Mouse (Mus musculus) liver (tissue): ENCODE measurements around the gene Ttc39a.

ENCODE experiments used
- DNase-seq: peaks from one replicate; pipeline ENCODE4 v3.0.0-alpha.2; 2020; ENCODE audit warnings: mixed read lengths

The Ttc39a gene

DNA sequence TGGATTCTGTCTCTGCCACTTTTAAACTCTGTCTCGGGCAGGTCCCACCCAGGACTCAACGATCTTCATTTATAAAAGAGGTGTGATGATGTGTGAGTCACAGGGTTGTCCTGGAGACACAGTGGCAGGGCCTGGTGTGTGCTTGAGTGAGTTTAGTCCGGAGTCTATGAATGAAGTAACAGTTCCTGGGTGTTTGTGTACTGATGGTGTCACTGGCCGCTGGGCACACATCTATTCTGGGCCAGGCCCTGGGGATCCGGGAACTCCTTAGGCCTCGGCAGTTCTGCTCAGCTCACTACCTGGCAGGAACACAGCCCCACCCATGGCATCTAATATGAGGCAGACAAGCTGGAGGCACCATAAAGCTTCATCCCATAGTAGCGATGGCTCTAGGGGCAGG, 15.2 kb downstream of the Ttc39a start:
- no peak for DNase-seq

DNA sequence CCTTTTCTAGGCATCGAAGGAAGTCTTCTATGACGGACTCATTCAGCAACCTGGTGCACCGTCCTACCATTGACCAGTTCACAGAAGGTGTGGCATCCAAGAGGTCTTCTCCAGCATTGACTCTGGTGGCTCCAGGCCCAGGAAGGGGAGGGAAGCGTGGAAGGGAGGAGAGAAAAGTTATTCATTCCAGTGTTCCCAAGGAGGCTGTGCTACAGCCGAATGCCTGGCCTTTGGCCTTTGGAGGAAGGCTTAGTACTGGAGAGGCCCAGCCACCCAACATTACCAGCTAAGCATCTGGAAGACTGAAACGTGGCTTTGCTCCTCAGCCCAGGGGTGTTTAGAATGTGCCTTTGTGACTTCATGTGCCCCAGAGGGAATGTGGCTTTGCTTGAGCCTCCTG, 16.0 kb downstream of the Ttc39a start:
- no peak for DNase-seq

DNA sequence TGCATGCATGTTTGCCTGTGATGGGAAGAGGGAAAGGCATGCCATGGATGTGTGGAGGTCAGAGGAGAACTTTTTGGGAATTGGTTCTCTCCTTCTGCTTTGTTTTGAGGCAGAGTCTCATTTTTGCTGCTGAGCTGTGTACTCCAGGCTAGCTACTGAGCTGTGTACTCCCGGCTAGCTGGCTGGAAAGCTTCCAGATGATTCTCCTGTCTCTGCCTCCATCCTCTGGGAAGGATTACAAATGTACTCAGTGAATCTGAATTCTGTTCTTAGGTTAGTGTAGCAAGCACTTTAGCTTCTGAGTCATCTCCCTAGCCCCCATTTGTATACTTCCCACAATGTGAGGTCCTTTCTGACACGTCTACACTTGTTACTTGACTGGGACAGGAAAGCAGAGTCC, 17.0 kb downstream of the Ttc39a start:
- DNase-seq, result no peak

DNA sequence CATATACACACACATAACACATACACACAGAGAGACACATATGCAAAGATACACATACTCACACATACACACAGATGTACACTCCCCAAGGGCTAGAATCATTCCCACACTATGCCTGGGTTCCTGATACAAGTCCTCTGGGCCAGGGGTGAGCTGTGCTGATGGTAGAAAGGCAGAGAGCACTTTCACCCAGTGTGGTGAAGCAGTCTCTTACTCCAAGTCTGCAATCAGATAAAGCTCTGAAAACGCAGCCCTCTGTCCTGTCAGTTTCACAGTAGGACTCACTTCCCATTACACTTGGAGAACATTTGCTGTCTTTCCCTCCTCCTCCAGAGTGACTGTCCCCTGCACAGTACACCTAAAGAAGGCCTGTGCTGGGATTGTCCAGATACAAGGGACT, 20.6 kb downstream of the Ttc39a start:
- no peak for DNase-seq

DNA sequence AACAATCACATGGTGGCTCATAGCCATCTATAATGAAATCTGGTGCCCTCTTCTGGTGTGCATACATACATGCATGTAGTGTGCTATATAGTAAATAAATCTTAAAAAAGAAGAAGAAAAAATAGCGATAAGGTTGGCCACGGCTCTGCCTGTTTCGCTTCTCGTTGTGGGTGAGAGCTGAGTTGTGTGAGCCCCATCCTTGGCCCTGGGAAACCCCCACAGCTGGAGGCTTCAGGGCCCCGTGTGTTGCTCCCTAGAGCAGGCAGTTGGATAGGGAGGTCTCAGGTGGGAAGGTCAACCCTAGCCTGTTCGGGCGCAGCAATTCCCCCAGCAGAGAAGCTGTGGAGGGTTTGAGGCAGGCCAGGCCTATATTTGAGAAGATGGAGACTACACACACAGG, 23.8 kb downstream of the Ttc39a start:
- peak; percentile 2 for DNase-seq

DNA sequence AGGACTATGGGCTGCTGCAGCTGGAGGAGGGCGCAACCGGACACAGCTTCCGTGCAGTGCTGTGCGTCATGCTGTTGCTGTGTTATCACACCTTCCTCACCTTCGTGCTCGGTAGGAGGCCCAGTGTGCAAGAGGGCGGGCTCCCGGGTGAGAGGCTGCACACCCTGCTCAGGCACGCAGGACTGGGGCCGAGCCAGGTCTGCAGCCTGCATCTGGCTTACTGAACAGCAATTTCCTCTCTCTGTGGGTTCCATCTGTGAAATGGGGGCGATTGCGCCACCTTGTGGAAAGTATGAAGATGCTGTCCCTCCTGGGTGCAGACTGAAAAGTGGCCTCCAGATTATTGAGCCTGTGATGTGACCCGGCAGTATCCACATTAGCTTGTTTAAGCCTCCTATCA, 24.4 kb downstream of the Ttc39a start:
- DNase-seq, result peak; percentile 84

DNA sequence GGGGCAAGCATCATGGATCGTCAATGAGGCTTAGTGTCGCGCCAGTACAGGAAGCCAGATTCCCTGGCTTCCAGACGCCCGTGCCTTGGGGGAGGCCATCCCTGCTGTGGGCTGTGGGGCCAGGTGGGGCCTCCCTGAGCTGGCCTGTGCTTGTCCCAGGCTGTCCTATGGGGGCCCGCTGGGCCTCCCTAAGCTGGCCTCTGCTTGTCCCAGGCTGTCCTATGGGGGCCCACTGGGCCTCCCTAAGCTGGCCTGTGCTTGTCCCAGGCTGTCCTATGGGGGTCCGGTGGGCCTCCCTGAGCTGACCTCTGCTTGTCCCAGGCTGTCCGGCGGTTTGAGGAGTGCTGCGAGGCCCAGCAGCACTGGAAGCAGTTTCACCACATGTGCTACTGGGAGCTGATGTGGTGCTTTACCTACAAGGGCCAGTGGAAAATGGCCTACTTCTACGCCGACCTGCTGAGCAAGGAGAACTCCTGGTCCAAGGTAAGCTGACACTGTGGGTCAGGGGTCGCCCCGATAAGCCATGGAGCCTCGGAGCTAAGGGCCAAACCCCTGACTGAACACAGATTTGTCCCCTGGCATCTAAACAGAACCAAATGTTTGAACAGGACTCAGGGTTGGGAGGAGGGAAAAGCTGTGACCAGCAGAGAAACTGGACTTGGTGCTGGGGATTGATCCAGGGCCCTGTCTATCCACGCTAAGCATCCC, 26.4 kb downstream of the Ttc39a start:
- DNase-seq, result no peak

DNA sequence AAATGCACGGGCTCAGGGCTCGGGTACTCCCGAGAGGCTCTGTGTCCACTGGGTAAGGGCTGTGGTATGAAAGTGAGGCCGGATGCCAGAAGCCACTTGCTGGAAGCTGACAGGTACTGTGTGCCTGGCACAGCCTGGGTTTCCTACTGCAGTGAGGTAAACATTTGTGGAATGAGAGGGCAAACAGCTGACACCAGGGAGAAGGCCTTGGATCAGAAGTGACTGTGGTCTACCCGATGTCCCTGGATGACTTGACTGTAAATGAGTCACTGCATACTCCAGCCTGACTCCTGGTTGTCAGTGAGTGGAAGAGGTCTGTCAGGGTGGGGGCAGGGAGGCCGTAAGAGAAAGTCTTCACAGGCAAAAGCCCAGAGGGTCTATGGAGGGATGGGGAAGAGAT, 27.2 kb downstream of the Ttc39a start:
- DNase-seq, result no peak

DNA sequence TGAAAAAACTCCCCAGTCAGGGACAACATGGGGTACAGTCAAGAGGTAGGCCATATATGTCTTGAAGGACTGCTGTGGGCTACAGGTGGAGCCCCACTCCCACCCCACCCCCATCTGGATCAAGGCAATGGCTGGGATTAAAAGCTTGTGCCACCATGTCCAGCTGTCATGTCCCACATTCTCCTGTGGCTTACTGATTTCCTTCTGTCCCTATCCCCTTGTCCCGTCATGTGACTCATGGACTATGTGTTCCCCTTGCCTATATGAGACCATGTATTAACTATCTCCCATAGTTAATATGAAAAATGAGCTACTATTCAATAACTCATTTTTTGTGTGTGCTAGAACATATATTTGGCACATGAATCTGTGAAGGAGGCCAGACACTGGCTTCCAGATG, 27.8 kb downstream of the Ttc39a start:
- no peak for DNase-seq

DNA sequence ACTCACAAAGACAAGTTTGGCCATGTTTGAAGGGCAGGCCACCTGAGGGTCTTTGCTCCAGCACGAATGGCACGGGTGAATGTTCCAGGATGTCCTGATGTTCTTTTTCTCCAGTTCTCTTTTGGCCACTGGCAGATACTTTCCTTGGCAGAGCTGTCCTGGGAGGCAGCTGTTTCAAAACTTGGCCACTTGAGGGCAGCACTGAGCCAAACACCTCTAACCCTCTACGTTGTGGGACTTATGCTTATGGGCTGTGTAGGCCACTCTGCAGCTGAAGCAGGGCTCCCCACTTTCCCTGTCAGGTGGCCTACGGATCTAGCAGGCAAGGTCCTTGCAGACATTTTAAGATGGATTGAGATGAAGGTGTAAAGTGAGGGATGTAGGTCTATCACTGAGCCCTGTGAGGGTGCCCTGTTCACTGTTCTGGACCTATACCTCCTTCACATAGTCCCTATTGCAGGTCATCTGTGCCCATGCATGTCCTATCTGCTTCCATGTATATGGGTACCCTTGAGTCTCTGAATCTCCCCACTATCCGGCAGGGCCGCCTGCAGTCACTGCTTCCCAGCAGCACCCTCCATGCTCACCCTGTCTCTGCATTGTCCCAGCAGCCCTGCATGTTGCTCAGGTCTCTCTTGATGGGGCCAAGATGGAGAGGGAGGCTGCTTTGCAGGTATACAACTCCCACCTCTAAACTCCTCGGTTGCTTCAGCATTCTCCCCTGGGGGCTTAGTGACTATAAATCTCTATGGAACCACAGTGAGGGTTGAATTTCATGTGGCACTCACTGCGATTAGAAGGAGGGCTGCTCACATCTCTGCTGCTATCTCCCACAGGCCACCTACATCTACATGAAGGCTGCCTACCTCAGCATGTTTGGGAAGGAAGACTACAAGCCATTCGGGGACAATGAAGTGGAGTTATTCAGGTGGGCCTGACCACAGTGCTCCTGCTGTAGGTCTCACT, 31.8 kb downstream of the Ttc39a start:
- peak; percentile 85 for DNase-seq

DNA sequence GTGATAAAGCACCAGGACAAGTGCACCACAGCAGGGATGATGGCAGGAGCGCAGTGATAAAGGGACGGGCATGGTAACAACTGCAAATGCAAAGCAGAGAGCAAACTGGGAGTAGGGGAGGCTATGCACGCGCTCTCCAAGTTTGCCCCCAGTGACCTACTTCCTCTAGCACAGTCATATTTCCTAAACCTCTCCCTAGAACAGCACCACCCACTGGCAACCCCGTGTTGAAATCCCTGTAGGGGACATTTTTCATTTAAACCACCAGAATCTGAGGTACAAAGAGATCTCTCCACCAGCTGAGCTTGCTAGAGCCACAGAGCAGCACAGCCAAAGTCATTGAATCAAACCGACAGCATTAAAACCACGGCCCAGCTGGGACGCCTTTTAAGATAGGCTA, 32.7 kb downstream of the Ttc39a start:
- peak; percentile 51 for DNase-seq

DNA sequence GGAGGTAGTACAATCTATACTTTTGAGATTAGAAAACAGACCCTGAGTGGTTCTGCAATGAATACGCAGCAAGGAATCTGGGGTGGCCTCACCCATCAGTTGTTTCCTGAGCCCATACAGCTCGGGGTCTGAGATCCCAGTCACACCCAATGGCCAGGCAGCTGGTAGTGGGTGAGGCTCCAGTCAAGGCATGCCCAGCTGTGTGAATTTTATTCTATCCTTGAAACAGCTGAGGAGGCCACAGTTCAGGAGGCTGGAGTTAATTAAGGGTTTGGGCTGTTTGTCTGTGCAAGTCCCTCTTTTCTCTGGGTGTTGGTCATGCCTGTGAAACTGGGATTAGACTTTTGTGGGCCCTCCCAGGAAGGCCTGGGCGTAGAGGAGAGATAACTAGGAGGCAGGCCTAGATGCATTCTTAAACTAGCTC, 33.4 kb downstream of the Ttc39a start:
- DNase-seq, result peak; percentile 85

DNA sequence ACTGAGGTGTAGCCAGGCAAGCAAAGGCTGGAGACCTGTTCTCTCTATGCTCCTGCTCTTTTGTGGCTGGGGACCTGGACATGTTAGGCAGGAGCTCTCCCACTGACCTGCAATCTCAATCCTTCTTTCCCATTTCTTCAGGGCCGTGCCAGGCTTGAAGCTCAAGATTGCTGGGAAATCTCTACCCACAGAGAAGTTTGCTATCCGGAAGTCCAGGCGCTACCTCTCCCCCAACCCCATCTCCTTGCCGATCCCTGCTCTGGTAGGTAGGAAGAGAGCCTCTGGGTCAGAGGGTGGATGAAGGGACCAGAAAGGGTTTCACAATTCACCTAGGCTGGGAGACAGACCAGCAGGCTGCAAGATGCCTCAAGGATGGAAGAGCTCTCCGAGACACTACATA, 34.0 kb downstream of the Ttc39a start:
- no peak for DNase-seq

DNA sequence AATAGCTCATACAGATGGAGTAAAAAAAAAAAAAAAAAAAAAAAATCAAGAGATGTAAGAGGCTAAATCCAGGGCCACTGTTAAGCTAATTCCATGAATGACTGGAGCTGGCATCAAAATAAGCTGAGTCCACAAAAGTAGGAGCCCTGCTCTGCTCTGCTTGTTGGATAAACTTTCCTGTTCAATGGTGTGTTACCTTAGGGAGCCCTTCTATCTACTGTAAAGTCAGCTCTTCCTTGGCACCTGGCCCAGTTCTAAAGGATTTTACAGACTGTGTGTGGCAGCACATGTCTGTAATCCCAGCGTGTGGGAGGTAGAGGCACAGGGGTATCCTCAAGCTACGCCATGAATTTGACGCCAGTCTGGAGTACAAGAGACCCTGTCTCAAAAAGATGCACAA, 34.6 kb downstream of the Ttc39a start:
- DNase-seq, result no peak

DNA sequence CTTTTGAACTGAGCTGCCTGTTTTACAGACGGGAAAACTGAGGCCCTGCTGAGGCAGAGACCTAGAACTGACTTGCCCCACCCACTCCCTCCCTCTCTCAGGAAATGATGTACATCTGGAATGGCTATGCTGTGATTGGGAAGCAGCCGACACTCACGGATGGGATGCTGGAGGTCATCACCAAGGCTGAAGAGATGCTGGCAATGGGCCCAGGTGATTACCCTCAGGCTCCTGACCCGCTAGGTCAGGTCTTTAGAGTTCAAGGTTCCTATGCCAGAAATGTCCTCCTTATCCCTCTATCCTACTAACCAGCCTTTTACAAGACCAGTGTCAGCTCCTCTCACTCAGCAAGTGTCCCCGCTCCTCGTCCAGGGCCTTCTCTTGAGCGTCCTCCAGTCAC, 35.7 kb downstream of the Ttc39a start:
- DNase-seq, result no peak

DNA sequence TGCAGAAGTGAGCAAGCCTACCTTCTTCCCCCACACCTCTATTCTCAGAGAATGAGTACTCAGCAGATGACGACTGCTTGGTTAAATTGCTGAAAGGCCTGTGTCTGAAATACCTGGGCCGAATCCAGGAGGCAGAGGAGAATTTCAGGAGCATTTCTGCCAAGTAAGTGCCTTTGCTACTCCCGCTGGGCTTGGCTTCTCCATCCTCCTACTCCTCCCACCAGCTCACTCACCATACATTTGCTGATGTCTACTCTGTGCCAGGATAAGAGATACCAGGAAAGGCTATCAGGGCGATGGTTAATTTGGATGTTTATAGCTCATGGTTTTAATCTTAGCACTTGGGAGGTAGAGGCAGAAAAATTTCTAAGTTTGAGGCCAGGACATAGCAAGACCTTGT, 36.2 kb downstream of the Ttc39a start:
- DNase-seq, result peak; percentile 66

DNA sequence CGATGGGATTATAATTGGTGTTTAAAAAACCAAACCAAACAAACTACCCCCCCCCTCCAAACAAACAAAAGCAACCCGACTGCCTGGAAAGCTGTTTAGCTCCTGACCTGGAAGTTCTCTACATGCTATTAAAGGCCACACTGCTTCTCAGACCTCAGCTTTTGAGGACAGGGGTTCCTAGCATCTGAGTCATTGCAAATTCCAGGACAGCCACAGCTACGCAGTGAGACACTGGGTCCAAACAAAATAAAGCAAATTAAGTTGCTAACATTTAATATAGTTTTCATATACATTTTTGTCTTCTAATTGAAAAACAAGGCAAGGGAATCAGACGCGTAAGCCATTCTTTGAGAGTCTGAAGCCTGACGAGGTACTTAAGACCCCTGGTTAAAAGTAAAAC, 38.0 kb downstream of the Ttc39a start:
- no peak for DNase-seq

DNA sequence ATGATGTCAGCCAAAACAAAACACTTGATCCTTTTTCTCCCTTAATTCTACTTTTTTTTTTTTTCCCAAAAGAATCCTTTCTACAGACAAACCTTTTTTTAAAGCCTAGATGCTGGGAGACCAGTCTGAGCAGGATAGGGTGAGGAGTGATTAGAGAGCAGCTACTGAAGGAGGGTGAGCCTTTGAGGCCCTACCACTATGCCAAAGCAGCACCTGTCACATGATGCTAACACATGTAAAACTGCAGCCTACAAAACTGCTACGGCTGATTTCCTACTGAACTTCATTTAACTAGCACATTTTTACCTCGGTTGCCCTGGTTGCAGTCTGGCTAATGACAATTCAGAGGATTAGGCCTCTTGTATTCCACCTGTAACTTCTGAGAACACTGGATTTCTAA, 38.5 kb downstream of the Ttc39a start:
- DNase-seq, result peak; percentile 53

DNA sequence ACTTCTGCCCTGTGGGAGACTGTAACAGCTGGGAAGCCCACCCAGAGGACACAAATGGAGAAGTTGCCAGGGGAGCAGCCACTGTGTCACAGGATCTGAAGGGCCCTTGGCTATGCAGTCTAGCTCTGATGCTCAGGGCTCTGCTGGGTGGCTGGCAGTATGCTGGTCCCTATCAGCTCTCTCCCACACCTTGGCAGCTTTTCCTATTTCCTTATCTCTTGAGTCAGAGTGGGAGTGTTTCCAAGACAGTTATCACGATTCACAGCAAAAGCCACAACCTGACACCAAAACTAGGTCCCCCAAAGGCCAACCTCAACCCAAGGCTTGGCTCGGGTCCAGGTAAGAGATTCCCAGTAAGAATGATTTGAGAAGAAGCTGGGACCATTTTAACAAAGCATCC, 39.0 kb downstream of the Ttc39a start:
- DNase-seq, result peak; percentile 82

DNA sequence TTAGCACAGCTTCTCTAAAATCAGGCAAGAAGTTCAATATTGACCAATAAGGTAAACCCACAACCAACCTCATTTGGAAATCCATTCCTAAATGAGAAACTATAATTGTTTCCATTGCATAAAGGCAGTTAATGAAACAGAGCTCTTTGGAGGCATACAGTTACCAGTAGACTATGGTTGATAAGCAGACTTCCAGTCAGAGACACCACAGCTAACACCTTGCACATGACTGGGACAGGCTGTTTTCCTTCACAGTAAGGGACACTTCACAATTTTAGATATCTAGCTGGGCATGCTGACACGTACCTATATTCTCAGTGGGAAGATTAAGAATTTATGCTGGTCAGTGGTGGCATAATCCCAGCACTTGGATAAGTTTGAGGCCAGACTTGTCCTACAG, 39.5 kb downstream of the Ttc39a start:
- DNase-seq, result no peak

DNA sequence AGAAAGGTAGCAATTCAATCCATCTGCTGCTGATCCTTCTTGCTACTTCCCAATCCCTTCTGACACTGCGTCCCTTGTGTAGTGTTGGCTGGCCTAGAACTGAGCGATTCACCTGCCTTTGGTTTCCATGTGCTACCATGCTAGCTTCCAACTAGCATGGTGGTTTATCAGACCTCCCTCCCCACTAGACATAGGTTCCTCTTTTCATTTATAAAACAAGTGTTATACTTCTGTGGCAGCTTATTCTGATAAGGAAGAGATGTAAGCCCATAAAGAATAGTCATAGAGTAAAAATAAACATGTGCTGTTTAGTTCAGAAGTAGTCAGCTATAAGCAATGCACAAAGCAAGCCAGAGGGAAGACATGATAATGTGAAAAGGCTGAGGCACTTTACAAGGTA, 42.1 kb downstream of the Ttc39a start:
- DNase-seq, result no peak

DNA sequence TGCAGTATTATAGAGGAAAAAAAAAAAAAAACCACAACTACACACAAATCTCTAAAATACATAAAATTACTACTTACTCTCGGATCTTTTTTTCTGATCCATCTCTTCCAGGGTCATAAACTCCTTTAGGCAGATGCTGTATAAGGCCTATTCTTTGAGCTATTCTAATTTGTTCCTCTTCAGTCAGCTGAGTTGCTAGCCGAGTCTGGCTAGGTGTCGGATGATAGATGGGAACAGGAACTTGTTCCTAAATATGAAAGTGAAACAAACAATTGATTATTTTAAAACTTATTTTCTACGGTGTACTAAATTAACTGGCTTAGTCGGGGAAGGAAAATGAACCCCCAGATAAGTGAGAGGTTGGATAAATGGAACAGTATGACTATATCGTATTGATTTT, 50.4 kb downstream of the Ttc39a start:
- DNase-seq, result no peak

DNA sequence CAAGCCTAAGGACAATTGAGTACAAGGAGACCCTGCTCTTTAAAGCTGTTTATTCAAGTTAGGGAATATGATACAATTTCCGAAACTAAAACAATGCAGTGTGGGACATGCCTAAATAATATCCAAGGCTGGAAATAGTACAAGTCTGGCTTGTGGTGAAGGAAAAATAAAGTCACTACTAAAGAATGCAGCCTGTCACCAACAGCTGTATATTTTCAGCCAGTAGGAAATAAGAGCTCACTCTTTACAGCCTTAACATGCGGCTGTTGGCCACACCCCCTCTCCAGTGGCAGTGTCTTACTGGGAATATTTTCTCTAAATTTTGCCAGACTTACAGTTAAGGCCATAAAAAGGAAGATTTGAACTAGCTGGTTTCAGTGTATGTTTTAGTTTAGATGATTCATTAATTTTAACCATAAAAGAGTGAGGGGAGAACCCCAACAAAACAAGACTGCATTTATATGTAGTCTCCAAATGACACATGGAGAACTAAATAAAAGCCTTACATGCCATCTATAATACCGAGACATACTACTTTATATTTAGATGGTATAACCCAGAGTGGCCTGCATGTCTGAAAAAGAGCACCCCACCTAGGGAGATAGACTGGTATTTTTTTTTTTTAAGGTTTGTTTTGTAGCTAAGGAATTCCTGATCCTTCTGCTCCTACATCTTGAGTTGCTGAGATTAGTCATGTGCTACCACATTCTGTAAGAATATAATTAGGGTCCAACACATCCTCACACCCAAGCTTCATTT, 54.2 kb downstream of the Ttc39a start:
- DNase-seq, result peak; percentile 30

DNA sequence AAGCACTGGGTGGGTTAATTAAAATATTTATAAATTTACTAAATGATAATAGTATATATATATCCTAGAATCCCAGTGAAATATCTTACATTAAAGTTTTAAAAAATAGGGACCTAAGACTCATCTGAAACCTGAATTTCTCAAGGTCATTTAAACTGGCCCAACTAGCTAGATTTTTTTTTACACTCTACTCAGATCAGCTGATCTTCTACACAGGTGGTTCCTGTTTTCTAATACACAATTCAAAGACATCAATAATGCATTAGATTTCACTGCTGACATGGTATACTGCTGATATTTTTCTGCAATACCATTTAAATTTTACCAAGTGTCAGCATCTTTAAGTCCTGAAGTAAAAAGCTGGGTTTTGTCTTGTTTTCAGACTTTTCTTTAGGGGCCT, 57.5 kb downstream of the Ttc39a start:
- no peak for DNase-seq
